Mouse (Mus musculus): ENCODE measurements around the gene Gm21891. TPM values are rescaled to one million over a fixed set of nuclear protein-coding genes. Genes with fewer than 3 reads are reported as not detected.
"Not testable (repeated sequence)": the region's sequence is repeated elsewhere in the genome, so short reads cannot be mapped to it uniquely, and the experiment has no call there.

Gm21891 gene
- total RNA-seq (2021), result not detected
- long read RNA-seq, experiment 1, result 0 reads
- long read RNA-seq, experiment 2, result 0 reads

DNA sequence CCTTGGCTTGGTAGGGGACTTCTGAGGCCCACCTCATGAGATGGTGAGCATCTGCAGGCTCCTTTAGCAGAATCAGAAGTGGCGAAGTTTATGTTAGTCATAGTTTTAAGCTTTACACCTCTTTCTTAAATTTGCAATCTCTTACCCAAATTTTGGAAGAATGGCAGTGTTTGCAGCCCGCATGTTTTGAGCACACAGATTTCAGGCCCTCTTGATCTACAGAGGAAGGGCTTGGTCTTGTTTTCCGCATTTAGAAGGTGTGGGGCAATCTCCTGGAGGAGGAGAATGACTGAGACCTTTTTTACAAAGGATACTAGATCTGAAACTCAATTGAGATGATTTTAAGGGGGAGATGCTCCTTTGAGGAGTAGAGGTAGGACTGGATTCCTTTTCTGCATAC is at the start of gene Gm21891:
Gene Gm21891, minus strand, starts transcription at position 101 of the 400 bp plus-strand sequence.
- DNase-seq, result not testable (repeated sequence)

- DNase-seq, result not testable (repeated sequence)
These were observed 28.4 kb upstream of the Gm21891 start, which contains the start of gene Gm21425 for GRCm38 (mm10) chrY:13161668-13162067. Gene Gm21425 (plus strand): TSS chrY:13161968.

Other genes starting within 250 kb of the Gm21891 start
- gene Gm20807, start 90.6 kb downstream of the Gm21891 start, total RNA-seq (2021), result not detected
- not detected for gene Gm21425, start 28.5 kb upstream of the Gm21891 start, total RNA-seq (2021)
- gene Gm21828, start 90.4 kb upstream of the Gm21891 start, total RNA-seq (2021), result not detected
- not detected for gene Gm21440, start 118.9 kb upstream of the Gm21891 start, total RNA-seq (2021)
- not detected for gene Gm21454, start 119.0 kb upstream of the Gm21891 start, total RNA-seq (2021)
- not detected for gene Gm21725, start 215.6 kb upstream of the Gm21891 start, total RNA-seq (2021)